Mouse (Mus musculus) left cerebral cortex, adult 8-10 months (tissue): Measurements from ENCODE around the gene Olfr432. TPM values are rescaled to one million over a fixed set of nuclear protein-coding genes. Genes with fewer than 3 reads are reported as not detected.

ENCODE experiments used
- total RNA-seq, 4 experiments: library from RNA; stranded (reverse); gene quantifications; 2 replicates each; pipeline ENCODE4 v1.2.4; 2022

The Olfr432 gene
- total RNA-seq, 4 experiments from 2014 or later = not detected

Other genes with a start within 250 kb of the Olfr432 start
- under 1 TPM in 2 of 4 experiments, not detected in 2; 0.26 to 0.55 TPM for gene Ifi211, start 136.2 kb upstream of the Olfr432 start, total RNA-seq
- 1 to 10 TPM; 1.1 to 1.6 (median 1.3) TPM for gene Mndal, start 106.7 kb upstream of the Olfr432 start, total RNA-seq
- gene Ifi203, start 106.5 kb upstream of the Olfr432 start, total RNA-seq = under 1 TPM; 0.65 to 0.87 (median 0.69) TPM
- gene Ifi202b, start 66.5 kb upstream of the Olfr432 start, total RNA-seq = not detected
- gene Ifi205, start 17.4 kb upstream of the Olfr432 start, total RNA-seq = not detected
- not detected for gene Olfr433, start 8.5 kb upstream of the Olfr432 start, total RNA-seq
- gene Olfr430, start 17.4 kb downstream of the Olfr432 start, total RNA-seq = not detected
- gene Olfr429, start 35.1 kb downstream of the Olfr432 start, total RNA-seq = not detected
- not detected for gene Olfr427, start 47.7 kb downstream of the Olfr432 start, total RNA-seq
- gene Olfr231, start 72.0 kb downstream of the Olfr432 start, total RNA-seq = not detected
- gene Olfr424, start 82.3 kb downstream of the Olfr432 start, total RNA-seq = not detected
- not detected for gene Olfr420, start 106.4 kb downstream of the Olfr432 start, total RNA-seq
- under 1 TPM in 2 of 4 experiments, not detected in 2; 0.05 to 0.06 TPM for gene Spta1, start 123.6 kb downstream of the Olfr432 start, total RNA-seq
- not detected for gene Olfr419, start 202.9 kb downstream of the Olfr432 start, total RNA-seq